Mouse (Mus musculus) midbrain, embryonic 15.5 days (tissue): ENCODE measurements at regions not wholly inside any gene's neighbourhood (a gene's known extent, or its start where the extent isn't known, plus 50 kb on each side); places are given as distances from the start of the nearest gene placed in this dataset.
"Not testable (repeated sequence)": the region's sequence is repeated elsewhere in the genome, so short reads cannot be mapped to it uniquely, and the experiment has no call there.

Source experiments
- ATAC-seq: fragments of 200-750 bp; cut with Nextera tagmentation; replicated peaks from 2 replicates; pipeline ENCODE4 v1.8.0; 2017; ENCODE audit warnings: moderate TSS enrichment
- H3K27ac ChIP-seq: fragments of 300-500 bp; sonication (generic); 2 replicates; pipeline ENCODE4 v1.5.1; 2015; ENCODE audit warnings: mild to moderate bottlenecking, inconsistent platforms
- H3K27me3 ChIP-seq: fragments of 300-500 bp; sonication (generic); replicated peaks from 2 replicates; pipeline ENCODE4 v1.6.1; 2015; ENCODE audit warnings: inconsistent platforms
- H3K36me3 ChIP-seq: fragments of 300-500 bp; sonication (generic); replicated peaks from 2 replicates; pipeline ENCODE4 v1.6.1; 2015; ENCODE audit warnings: inconsistent platforms
- H3K4me1 ChIP-seq: fragments of 300-500 bp; sonication (generic); 2 replicates; pipeline ENCODE4 v1.6.1; 2015; ENCODE audit warnings: inconsistent platforms
- H3K4me2 ChIP-seq: fragments of 300-500 bp; sonication (generic); 2 replicates; pipeline ENCODE4 v1.6.1; 2015; ENCODE audit warnings: inconsistent platforms, mild to moderate bottlenecking, moderate library complexity
- H3K4me3 ChIP-seq: fragments of 300-500 bp; sonication (generic); 2 replicates; pipeline ENCODE4 v1.5.1; 2015; ENCODE audit warnings: mild to moderate bottlenecking, inconsistent platforms
- H3K9ac ChIP-seq: fragments of 300-500 bp; sonication (generic); 2 replicates; pipeline ENCODE4 v1.6.1; 2015; ENCODE audit warnings: mild to moderate bottlenecking, inconsistent platforms
- H3K9me3 ChIP-seq: fragments of 300-500 bp; sonication (generic); 2 replicates; pipeline ENCODE4 v1.6.1; 2016; ENCODE audit warnings: inconsistent platforms
- WGBS: fragments of 180-500 bp; shearing (Covaris S2); methylation state at CpG from one replicate; pipeline ENCODE4 v1.1.7; 2015; ENCODE audit warnings: mixed read lengths; 5-methylcytosine and 5-hydroxymethylcytosine counted together

- no peak overlapping the region for H3K27ac ChIP-seq
- H3K4me3 ChIP-seq, result no peak overlapping the region
- H3K4me1 ChIP-seq, result no peaks in the 10 kb centered on the region
- 88% methylated on average over 3 of the region's 3 CpGs for WGBS
- H3K4me2 ChIP-seq, result no peak overlapping the region
- no peak overlapping the region for H3K9ac ChIP-seq
- no peaks in the 10 kb centered on the region for H3K36me3 ChIP-seq
- ATAC-seq, result no peak
- no peaks in the 10 kb centered on the region for H3K9me3 ChIP-seq
- H3K27me3 ChIP-seq, result no peaks in the 10 kb centered on the region
Measured at GRCm38 (mm10) chr12:77094999-77095915, 133.3 kb upstream of the Max start.

GRCm38 (mm10) chr12:77094168-77094567, 132.2 kb upstream of the Max start:
- Histone ChIP-seq H3K4me1 (no peaks in the 10 kb centered on the region), H3K36me3 (no peaks in the 10 kb centered on the region), H3K27me3 (no peaks in the 10 kb centered on the region), H3K9ac (no peak overlapping the region), H3K27ac (no peak overlapping the region), H3K9me3 (no peaks in the 10 kb centered on the region), H3K4me3 (no peak overlapping the region), H3K4me2 (no peak overlapping the region)
- 82% methylated on average over 7 of the region's 7 CpGs for WGBS
- ATAC-seq, result no peak

DNA sequence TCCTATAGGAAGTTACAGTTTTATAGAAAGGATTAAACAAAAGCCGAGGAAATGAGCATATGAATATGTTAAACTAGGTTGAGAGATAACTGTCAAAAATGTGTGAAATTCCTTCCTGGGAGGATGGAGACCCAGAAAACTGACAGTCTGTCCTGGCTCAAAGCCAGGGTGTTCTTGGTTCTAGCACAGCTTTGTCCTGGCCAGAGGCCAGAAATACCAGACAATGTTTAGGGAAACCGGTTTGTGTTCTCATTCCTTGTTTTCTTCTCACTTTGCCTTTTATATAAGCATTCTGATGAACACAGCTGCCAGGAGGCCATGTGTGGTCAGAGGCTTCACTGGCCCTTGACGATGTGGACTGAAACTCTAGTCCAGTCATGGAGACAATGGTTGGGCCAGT, 130.7 kb upstream of the Max start:
- no peak for ATAC-seq
- H3K4me3 ChIP-seq, result no peak overlapping the region
- H3K9ac ChIP-seq, result no peak overlapping the region

GRCm38 (mm10) chr12:77092143-77092542, 130.1 kb upstream of the Max start:
- no peak overlapping the region for H3K4me2 ChIP-seq
- WGBS, result 84% methylated on average over 2 of the region's 2 CpGs
- H3K36me3 ChIP-seq, result no peaks in the 10 kb centered on the region
- H3K4me1 ChIP-seq, result no peaks in the 10 kb centered on the region
- H3K27me3 ChIP-seq, result no peaks in the 10 kb centered on the region
- no peaks in the 10 kb centered on the region for H3K9me3 ChIP-seq
- H3K27ac ChIP-seq, result no peak overlapping the region
- H3K4me3 ChIP-seq, result no peak overlapping the region
- no peak for ATAC-seq
- H3K9ac ChIP-seq, result no peak overlapping the region

More for the DNA sequence above, 130.7 kb upstream of the Max start:
- Histone ChIP-seq H3K4me2 (no peak overlapping the region), H3K27ac (no peak overlapping the region), H3K27me3 (no peaks in the 10 kb centered on the region), H3K9me3 (no peaks in the 10 kb centered on the region), H3K4me1 (no peaks in the 10 kb centered on the region), H3K36me3 (no peaks in the 10 kb centered on the region)
- WGBS, result 57% methylated on average over 3 of the region's 3 CpGs

DNA sequence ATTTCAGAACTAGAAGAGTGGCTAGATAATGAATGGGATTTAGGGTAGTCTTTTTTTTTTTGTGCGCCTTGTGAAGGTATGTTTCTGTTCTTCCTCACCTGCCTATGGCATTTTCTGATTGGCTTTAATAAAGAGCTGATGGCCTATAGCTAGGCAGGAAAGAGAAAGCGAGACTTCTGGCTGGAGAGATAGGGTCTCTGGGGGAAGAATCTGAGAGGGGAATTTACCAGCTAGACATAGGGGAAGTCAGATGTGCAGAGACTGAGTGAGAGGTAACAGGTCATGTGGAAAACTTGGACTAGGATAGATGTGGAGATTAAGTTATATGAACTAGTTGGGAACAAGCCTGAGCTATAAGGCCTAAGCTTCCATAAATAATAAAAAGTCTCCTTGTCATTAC, 129.7 kb upstream of the Max start:
- WGBS, result 89% methylated on average over 2 of the region's 2 CpGs
- no peaks in the 10 kb centered on the region for H3K9me3 ChIP-seq

GRCm38 (mm10) chr12:77090525-77090924, 128.5 kb upstream of the Max start:
- Histone ChIP-seq H3K4me3 (no peak overlapping the region), H3K9ac (no peak overlapping the region), H3K4me2 (no peak overlapping the region), H3K27me3 (no peaks in the 10 kb centered on the region), H3K9me3 (no peaks in the 10 kb centered on the region), H3K27ac (no peak overlapping the region), H3K36me3 (no peaks in the 10 kb centered on the region), H3K4me1 (no peaks in the 10 kb centered on the region)
- WGBS, result 82% methylated on average over 3 of the region's 3 CpGs
- ATAC-seq, result no peak

More for the DNA sequence above, 129.7 kb upstream of the Max start:
- Histone ChIP-seq H3K36me3 (no peaks in the 10 kb centered on the region), H3K27me3 (no peaks in the 10 kb centered on the region), H3K27ac (no peak overlapping the region), H3K4me3 (no peak overlapping the region), H3K4me1 (no peaks in the 10 kb centered on the region), H3K4me2 (no peak overlapping the region), H3K9ac (no peak overlapping the region)
- no peak for ATAC-seq

DNA sequence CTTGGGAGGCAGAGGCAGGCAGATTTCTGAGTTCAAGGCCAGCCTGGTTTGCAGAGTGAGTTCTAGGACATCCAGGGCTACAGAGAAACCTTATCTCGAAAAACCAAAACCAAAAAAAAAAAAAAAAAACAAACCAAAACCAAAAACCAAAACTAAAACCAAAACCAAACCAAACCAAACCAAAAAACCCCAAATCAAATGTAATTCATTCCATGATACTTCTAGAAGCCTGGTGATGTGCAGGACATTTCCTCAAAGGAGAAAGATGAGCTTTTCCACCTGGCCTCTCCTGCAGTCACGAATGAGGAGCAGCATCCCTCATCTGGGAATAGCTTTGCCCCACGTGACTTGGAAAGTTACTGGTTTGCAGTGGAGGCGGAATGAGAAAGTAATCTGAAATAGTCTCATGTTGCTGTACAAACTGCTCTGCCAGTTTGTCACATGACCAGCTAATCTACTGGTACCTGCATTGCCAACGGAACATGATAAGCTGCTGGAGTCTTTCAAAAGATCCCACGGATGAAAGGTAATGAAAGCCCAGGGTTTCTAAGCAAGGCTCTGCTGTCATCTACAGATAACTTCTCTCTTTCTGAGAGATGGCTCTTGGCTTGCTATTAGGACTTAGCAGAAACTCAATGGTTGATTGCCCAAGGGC, 127.8 kb upstream of the Max start:
- no peak for ATAC-seq

GRCm38 (mm10) chr12:77088452-77088851, 126.5 kb upstream of the Max start:
- H3K4me2 ChIP-seq, result no peak overlapping the region
- H3K4me3 ChIP-seq, result no peak overlapping the region
- no peaks in the 10 kb centered on the region for H3K27me3 ChIP-seq
- H3K36me3 ChIP-seq, result no peaks in the 10 kb centered on the region
- ATAC-seq, result no peak
- no peaks in the 10 kb centered on the region for H3K4me1 ChIP-seq
- WGBS, result 77% methylated on average over 2 of the region's 2 CpGs
- H3K27ac ChIP-seq, result no peak overlapping the region
- H3K9me3 ChIP-seq, result no peaks in the 10 kb centered on the region
- H3K9ac ChIP-seq, result no peak overlapping the region

More for the DNA sequence above, 127.8 kb upstream of the Max start:
- no peaks in the 10 kb centered on the region for H3K36me3 ChIP-seq
- no peaks in the 10 kb centered on the region for H3K4me1 ChIP-seq
- no peak overlapping the region for H3K9ac ChIP-seq
- H3K27me3 ChIP-seq, result no peaks in the 10 kb centered on the region
- no peak overlapping the region for H3K4me2 ChIP-seq
- 85% methylated on average over 6 of the region's 6 CpGs for WGBS
- no peak overlapping the region for H3K27ac ChIP-seq
- H3K4me3 ChIP-seq, result no peak overlapping the region
- H3K9me3 ChIP-seq, result no peaks in the 10 kb centered on the region

DNA sequence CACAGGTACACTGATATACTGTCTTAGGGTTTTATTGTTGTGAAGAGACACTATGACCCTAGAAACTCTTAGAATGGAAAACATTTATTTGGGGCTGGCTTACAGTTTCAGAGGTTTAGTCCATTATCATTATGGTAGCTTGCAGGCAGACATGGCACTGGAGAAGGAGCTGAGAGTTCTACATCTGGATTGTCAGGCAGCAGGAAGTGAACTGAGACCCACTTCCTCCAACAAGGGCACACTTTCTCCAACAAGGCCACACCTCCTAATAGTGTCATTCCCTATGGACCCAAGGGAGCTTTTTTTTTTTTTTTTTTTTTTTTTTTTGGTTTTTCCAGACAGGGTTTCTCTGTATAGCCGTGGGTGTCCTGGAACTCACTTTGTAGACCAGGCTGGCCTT, 124.9 kb upstream of the Max start:
- not testable (repeated sequence) for H3K4me1 ChIP-seq
- WGBS, result 100% methylated on average over 1 of the region's 1 CpGs

DNA sequence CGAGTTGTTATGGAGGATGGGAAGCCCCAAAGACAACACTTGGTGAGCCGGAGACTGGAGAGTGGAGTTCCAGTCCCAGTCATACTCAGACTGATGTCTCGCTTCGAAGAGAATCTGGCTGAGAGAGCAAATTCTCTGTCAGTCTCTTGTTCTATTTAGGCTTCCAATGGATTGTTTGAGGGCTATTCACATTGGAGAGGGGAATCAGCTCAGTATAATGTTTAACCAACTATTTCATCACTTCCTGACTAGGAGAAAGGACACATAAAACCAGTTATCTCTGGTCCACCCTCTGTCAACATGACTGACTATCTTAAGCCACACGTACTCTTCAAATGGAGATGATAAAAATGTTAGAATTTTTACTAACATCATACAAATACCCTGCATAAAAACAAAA, 123.9 kb upstream of the Max start:
- Histone ChIP-seq H3K27ac (no peak overlapping the region), H3K4me2 (no peak overlapping the region), H3K4me1 (no peaks in the 10 kb centered on the region), H3K27me3 (no peaks in the 10 kb centered on the region), H3K9me3 (no peaks in the 10 kb centered on the region), H3K4me3 (no peak overlapping the region), H3K36me3 (no peaks in the 10 kb centered on the region), H3K9ac (no peak overlapping the region)
- no peak for ATAC-seq
- 87% methylated on average over 5 of the region's 5 CpGs for WGBS

More for the DNA sequence above, 124.9 kb upstream of the Max start:
- not testable (repeated sequence) for H3K4me3 ChIP-seq, H3K9me3 ChIP-seq, H3K27ac ChIP-seq, ATAC-seq, H3K27me3 ChIP-seq, H3K9ac ChIP-seq, H3K36me3 ChIP-seq, H3K4me2 ChIP-seq

GRCm38 (mm10) chr12:77085244-77085643, 123.2 kb upstream of the Max start:
- no peaks in the 10 kb centered on the region for H3K27me3 ChIP-seq
- H3K4me1 ChIP-seq, result no peaks in the 10 kb centered on the region
- H3K36me3 ChIP-seq, result no peaks in the 10 kb centered on the region
- no peak overlapping the region for H3K27ac ChIP-seq
- H3K4me2 ChIP-seq, result no peak overlapping the region
- H3K9ac ChIP-seq, result no peak overlapping the region
- 93% methylated on average over 7 of the region's 7 CpGs for WGBS
- no peaks in the 10 kb centered on the region for H3K9me3 ChIP-seq
- no peak for ATAC-seq
- no peak overlapping the region for H3K4me3 ChIP-seq

DNA sequence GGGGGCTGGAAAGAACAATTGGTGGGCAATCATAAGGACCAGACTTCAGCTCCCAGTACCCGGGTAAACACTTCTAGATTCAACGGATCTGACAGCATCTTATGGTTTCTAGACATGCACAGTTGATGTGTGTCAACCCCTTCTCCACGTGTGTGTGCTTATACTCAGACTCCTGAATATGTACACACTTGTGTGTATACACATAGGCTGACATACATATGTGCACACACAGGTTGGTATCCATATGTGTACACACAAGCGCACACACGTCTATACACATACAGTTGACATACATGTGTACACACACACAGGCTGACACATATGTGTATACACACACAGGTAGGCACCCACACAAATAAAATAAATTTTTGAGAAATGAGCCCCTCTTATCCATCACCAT, 122.7 kb upstream of the Max start:
- Histone ChIP-seq H3K36me3 (no peaks in the 10 kb centered on the region), H3K27me3 (no peaks in the 10 kb centered on the region), H3K4me3 (no peak overlapping the region), H3K9me3 (no peaks in the 10 kb centered on the region), H3K4me2 (no peak overlapping the region), H3K27ac (no peak overlapping the region), H3K4me1 (no peaks in the 10 kb centered on the region), H3K9ac (no peak overlapping the region)
- no peak for ATAC-seq
- WGBS, result 91% methylated on average over 5 of the region's 5 CpGs

DNA sequence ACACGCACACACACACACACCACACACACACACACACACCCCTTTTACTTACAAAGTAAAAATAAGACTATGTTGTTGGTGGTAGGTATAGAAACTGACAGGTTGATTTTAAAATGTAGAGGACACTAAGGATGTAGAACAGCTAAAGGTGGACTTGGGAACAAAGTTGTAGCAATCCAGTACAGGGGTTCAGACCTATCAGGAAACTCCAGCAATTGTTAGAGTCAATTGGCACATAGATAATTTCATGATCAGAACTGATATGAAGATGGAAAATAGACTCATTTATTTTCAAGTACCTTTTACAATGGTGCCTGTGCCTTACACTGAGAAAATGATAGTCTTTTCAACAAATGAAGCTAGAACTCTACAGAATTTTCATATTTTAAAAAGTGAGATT, 122.3 kb upstream of the Max start:
- Histone ChIP-seq H3K36me3 (no peaks in the 10 kb centered on the region), H3K4me2 (no peak overlapping the region), H3K9me3 (no peaks in the 10 kb centered on the region), H3K4me1 (no peaks in the 10 kb centered on the region), H3K27me3 (no peaks in the 10 kb centered on the region), H3K9ac (no peak overlapping the region), H3K27ac (no peak overlapping the region), H3K4me3 (no peak overlapping the region)
- ATAC-seq, result no peak
- WGBS, result 67% methylated on average over 1 of the region's 1 CpGs
